Mouse (Mus musculus) liver, embryonic 12.5 days (tissue): Measurements from ENCODE around the gene Hes6. TPM values are rescaled to one million over a fixed set of nuclear protein-coding genes. Genes with fewer than 3 reads are reported as not detected.

Experiments
- polyA plus RNA-seq: library from polyadenylated mRNA; unstranded; fragments of >200 nt; fragmentation: Nextera tagmentation; extraction: Ambion mirVana; gene quantifications from 2 replicates; pipeline ENCODE4 v1.2.1, GENCODE M21; 2016

The Hes6 gene
- polyA plus RNA-seq, 1 experiment from 2014 or later: 32.4 TPM

Other genes starting within 250 kb of the Hes6 start
- gene Ramp1, start 234.2 kb downstream of the Hes6 start, polyA plus RNA-seq: 4.0 and 4.4 TPM in 2 replicates
- gene Ube2f, start 163.7 kb downstream of the Hes6 start, polyA plus RNA-seq: 71.6 and 73.4 TPM in 2 replicates
- 28.8 and 30.0 TPM in 2 replicates for gene Scly, start 115.7 kb downstream of the Hes6 start, polyA plus RNA-seq
- 0.05 and 0.07 TPM in 2 replicates for gene Espnl, start 92.0 kb downstream of the Hes6 start, polyA plus RNA-seq
- gene Klhl30, start 63.0 kb downstream of the Hes6 start, polyA plus RNA-seq: 0.11 TPM in 1 of 2 replicates, not detected in the other
- 6.4 and 7.8 TPM in 2 replicates for gene Erfe, start 47.6 kb downstream of the Hes6 start, polyA plus RNA-seq
- 107 TPM in 2 replicates for gene Ilkap, start 15.2 kb downstream of the Hes6 start, polyA plus RNA-seq
- gene Per2, start 45.3 kb upstream of the Hes6 start, polyA plus RNA-seq: 2.9 and 3.1 TPM in 2 replicates
- gene Traf3ip1, start 80.6 kb upstream of the Hes6 start, polyA plus RNA-seq: 3.6 and 4.1 TPM in 2 replicates
- 20.2 and 20.9 TPM in 2 replicates for gene Asb1, start 126.5 kb upstream of the Hes6 start, polyA plus RNA-seq